Mouse (Mus musculus) neural tube, embryonic 15.5 days (tissue): ENCODE results near the gene Acat3. TPM values are rescaled to one million over a fixed set of nuclear protein-coding genes. Genes with fewer than 3 reads are reported as not detected.
"Not testable (repeated sequence)": the region's sequence is repeated elsewhere in the genome, so short reads cannot be mapped to it uniquely, and the experiment has no call there.

ENCODE experiments used
- ATAC-seq: fragments of 200-750 bp; cut with Nextera tagmentation; 2 replicates; pipeline ENCODE4 v1.8.0; 2017; ENCODE audit warnings: mild to moderate bottlenecking, moderate TSS enrichment, moderate library complexity; ENCODE audit not compliant: low FRiP score
- H3K27ac ChIP-seq: fragments of 300-500 bp; sonication (generic); replicated peaks from 2 replicates; pipeline ENCODE4 v1.5.1; 2015; ENCODE audit warnings: mild to moderate bottlenecking, inconsistent platforms
- H3K27me3 ChIP-seq: fragments of 300-500 bp; sonication (generic); replicated peaks from 2 replicates; pipeline ENCODE4 v1.6.1; 2015; ENCODE audit warnings: inconsistent platforms
- H3K36me3 ChIP-seq: fragments of 300-500 bp; sonication (generic); 2 replicates; pipeline ENCODE4 v1.6.1; 2015; ENCODE audit warnings: inconsistent platforms
- H3K4me1 ChIP-seq: fragments of 300-500 bp; sonication (generic); 2 replicates; pipeline ENCODE4 v1.6.1; 2015; ENCODE audit warnings: inconsistent platforms
- H3K4me2 ChIP-seq: fragments of 300-500 bp; sonication (generic); 2 replicates; pipeline ENCODE4 v1.6.1; 2015; ENCODE audit warnings: inconsistent platforms, mild to moderate bottlenecking, moderate library complexity
- H3K4me3 ChIP-seq: fragments of 300-500 bp; sonication (generic); replicated peaks from 2 replicates; pipeline ENCODE4 v1.5.1; 2015; ENCODE audit warnings: mild to moderate bottlenecking, inconsistent platforms
- H3K9ac ChIP-seq: fragments of 300-500 bp; sonication (generic); replicated peaks from 2 replicates; pipeline ENCODE4 v1.6.1; 2015; ENCODE audit warnings: mild to moderate bottlenecking, inconsistent platforms
- H3K9me3 ChIP-seq: fragments of 300-500 bp; sonication (generic); replicated peaks from 2 replicates; pipeline ENCODE4 v1.6.1; 2016; ENCODE audit warnings: inconsistent platforms
- WGBS: fragments of 180-500 bp; shearing (Covaris S2); methylation state at CpG from one replicate; pipeline ENCODE4 v1.1.7; 2015; ENCODE audit warnings: mixed read lengths; 5-methylcytosine and 5-hydroxymethylcytosine counted together
- polyA plus RNA-seq: library from polyadenylated mRNA; unstranded; fragments of >200 nt; fragmentation: Nextera tagmentation; extraction: Ambion mirVana; gene quantifications from 2 replicates; pipeline ENCODE4 v1.2.1, GENCODE M21; 2015

The Acat3 gene
- 1.1 and 1.2 TPM in 2 replicates for polyA plus RNA-seq

DNA sequence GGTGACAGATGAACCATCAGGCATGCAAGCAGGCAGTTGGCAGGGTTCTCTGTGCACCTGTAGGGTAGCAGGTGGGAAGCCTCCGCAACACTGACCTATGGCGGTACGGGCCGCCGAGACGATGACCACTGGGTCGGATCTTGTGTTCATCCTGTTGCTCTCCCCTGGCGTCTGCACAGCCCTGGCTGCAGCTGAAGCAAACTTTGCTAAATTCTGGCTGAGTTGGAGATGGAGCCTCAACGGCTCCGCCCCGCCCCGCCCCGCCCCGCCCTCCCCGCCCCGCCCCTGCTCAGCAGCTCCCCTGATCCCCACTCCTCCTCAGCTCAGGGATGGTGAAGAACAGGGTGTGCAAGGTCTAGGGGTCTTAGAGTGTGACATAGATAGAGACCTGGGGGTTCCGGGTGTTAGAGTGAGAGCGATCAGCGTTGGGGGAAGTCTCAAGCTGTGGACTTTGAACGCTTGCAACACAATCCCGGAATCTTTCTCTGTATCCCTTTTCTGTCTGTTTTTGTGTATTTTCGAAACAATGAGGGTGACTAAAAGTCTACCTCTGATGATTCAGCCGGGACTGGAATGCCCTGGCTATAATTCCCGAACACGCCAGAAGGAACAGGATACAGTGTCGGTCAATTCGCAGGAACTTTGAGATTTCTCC lies at the start of gene Acat3:
TSS of gene Acat3 (minus strand) at position 450 of the 655 bp plus-strand sequence.
- Histone ChIP-seq H3K36me3 (peaks cover 29% of the 10 kb centered on the region), H3K27ac (no peak within 1 kb of the TSS), H3K4me2 (peak within 1 kb of the TSS; percentile 52), H3K9me3 (no peaks in the 10 kb centered on the region), H3K4me3 (peak within 1 kb of the TSS; percentile 13; the same call in 1 of the 2 replicates), H3K9ac (no peak within 1 kb of the TSS), H3K27me3 (no peaks in the 10 kb centered on the region), H3K4me1 (peaks cover 7% of the 10 kb centered on the region)
- ATAC-seq, result peak; percentile 48; the same call in 1 of the 2 replicates
- 17% methylated on average over 27 of the region's 27 CpGs for WGBS

DNA sequence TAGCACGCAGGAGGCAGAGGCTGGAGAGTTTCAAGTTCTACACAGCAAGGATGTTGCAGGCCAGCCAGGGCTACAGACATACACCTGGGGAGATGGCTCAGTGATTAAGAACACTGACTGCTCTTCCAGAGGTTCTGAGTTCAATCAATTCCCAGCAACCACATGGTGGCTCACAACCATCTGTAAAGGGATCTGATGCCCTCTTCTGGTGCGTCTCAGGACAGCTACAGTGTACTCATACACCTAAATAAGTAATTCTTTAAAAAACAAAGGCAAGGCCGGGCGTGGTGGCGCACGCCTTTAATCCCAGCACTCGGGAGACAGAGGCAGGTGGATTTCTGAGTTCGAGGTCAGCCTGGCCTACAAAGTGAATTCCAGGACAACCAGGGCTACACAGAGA lies 47.7 kb upstream of the Acat3 start:
- Histone ChIP-seq H3K36me3 (peaks cover 14% of the 10 kb centered on the region; the same call in 1 of the 2 replicates), H3K4me1 (peaks cover 21% of the 10 kb centered on the region)
- 95% methylated on average over 8 of the region's 8 CpGs for WGBS
- H3K27me3 ChIP-seq, H3K27ac ChIP-seq, H3K4me2 ChIP-seq, ATAC-seq, H3K9ac ChIP-seq, H3K4me3 ChIP-seq, H3K9me3 ChIP-seq: not testable (repeated sequence)

- Histone ChIP-seq H3K9ac (no peak overlapping the region), H3K36me3 (peaks cover 37% of the 10 kb centered on the region), H3K9me3 (no peaks in the 10 kb centered on the region), H3K27me3 (no peaks in the 10 kb centered on the region), H3K27ac (no peak overlapping the region), H3K4me2 (no peak overlapping the region), H3K4me1 (peaks cover 7% of the 10 kb centered on the region), H3K4me3 (no peak overlapping the region)
- ATAC-seq, result no peak
- 88% methylated on average over 2 of the region's 2 CpGs for WGBS
Measured at GRCm38 (mm10) chr17:12983988-12984387, 43.6 kb upstream of the Acat3 start.

GRCm38 (mm10) chr17:12978546-12978945 lies 38.1 kb upstream of the Acat3 start:
- Histone ChIP-seq H3K27me3 (no peaks in the 10 kb centered on the region), H3K4me3 (no peak overlapping the region), H3K9me3 (no peaks in the 10 kb centered on the region), H3K4me1 (no peaks in the 10 kb centered on the region), H3K27ac (no peak overlapping the region), H3K4me2 (no peak overlapping the region), H3K36me3 (peaks cover 63% of the 10 kb centered on the region), H3K9ac (no peak overlapping the region)
- WGBS, result 100% methylated on average over 1 of the region's 1 CpGs
- no peak for ATAC-seq

DNA sequence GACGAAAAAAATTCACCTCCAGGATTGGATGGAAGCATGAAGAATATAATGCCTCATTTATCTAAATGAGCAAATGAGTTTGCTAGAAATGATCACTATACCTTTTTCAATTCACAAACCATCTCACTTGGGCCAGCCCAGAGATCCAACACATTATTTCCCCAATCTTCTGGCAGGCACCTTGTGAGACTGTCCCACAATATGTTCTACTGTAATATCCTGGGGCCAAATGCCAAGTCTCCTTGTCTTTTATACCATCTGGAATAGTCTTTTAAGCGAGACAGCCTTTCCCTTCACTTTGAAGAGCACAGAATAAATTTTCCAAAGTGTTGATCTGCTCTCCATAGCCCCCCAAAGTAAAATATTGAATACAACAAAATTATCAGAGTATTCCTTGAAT lies 33.5 kb upstream of the Acat3 start:
- H3K9ac ChIP-seq, result no peak overlapping the region
- H3K4me3 ChIP-seq, result no peak overlapping the region
- ATAC-seq, result no peak
- H3K4me2 ChIP-seq, result no peak overlapping the region
- no peaks in the 10 kb centered on the region for H3K4me1 ChIP-seq
- no peaks in the 10 kb centered on the region for H3K9me3 ChIP-seq
- WGBS, result 82% methylated on average over 2 of the region's 2 CpGs
- no peaks in the 10 kb centered on the region for H3K27me3 ChIP-seq
- peaks cover 55% of the 10 kb centered on the region for H3K36me3 ChIP-seq
- H3K27ac ChIP-seq, result no peak overlapping the region

- 90% methylated on average over 2 of the region's 2 CpGs for WGBS
Measured at GRCm38 (mm10) chr17:12967173-12967572, 26.8 kb upstream of the Acat3 start.

DNA sequence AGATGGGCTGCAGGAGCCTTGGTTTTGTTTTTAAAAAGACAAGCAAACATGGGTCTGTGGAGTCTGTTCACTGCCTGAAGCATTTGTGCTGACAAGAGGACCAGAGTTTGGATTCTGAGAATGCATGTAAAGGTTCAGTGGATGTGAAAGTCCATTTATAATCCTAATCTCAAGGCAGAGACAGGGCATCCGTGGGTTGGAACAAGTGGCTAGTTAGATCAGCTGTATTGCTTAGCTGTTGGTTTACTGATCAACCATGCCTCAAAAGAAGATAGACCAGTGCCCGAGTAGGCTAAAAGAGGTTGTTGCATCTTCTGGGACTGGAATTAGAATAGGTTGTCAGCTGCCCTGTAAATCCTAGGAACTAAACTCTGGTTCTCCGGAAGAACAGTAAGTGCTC lies 23.1 kb upstream of the Acat3 start:
- ATAC-seq, result no peak
- no peak overlapping the region for H3K4me2 ChIP-seq
- no peak overlapping the region for H3K9ac ChIP-seq
- H3K4me1 ChIP-seq, result peaks cover 18% of the 10 kb centered on the region
- no peak overlapping the region for H3K27ac ChIP-seq
- H3K36me3 ChIP-seq, result peaks cover 30% of the 10 kb centered on the region
- H3K4me3 ChIP-seq, result no peak overlapping the region
- H3K9me3 ChIP-seq, result no peaks in the 10 kb centered on the region
- 88% methylated on average over 3 of the region's 3 CpGs for WGBS
- H3K27me3 ChIP-seq, result no peaks in the 10 kb centered on the region

More at GRCm38 (mm10) chr17:12967173-12967572, 26.8 kb upstream of the Acat3 start:
- Histone ChIP-seq H3K9ac (no peak overlapping the region), H3K4me2 (no peak overlapping the region), H3K36me3 (peaks cover 39% of the 10 kb centered on the region), H3K4me3 (no peak overlapping the region), H3K27me3 (no peaks in the 10 kb centered on the region), H3K9me3 (no peaks in the 10 kb centered on the region), H3K4me1 (no peaks in the 10 kb centered on the region), H3K27ac (no peak overlapping the region)
- ATAC-seq, result no peak

- Histone ChIP-seq H3K27me3 (no peaks in the 10 kb centered on the region), H3K9me3 (no peaks in the 10 kb centered on the region), H3K9ac (peak within 1 kb of the TSS; percentile 66), H3K4me2 (peak within 1 kb of the TSS; percentile 76), H3K4me3 (peak within 1 kb of the TSS; percentile 72), H3K27ac (peak within 1 kb of the TSS; percentile 92), H3K4me1 (peaks cover 32% of the 10 kb centered on the region), H3K36me3 (peaks cover 22% of the 10 kb centered on the region)
- whole genome bisulfite sequencing, result under 1% methylated on average over 42 of the region's 42 CpGs
- ATAC-seq, result peak; percentile 99
Measured at GRCm38 (mm10) chr17:12960331-12960873, 20.0 kb upstream of the Acat3 start, which contains the start of gene Acat2. Acat2 (minus strand) TSS chr17:12960747.

DNA sequence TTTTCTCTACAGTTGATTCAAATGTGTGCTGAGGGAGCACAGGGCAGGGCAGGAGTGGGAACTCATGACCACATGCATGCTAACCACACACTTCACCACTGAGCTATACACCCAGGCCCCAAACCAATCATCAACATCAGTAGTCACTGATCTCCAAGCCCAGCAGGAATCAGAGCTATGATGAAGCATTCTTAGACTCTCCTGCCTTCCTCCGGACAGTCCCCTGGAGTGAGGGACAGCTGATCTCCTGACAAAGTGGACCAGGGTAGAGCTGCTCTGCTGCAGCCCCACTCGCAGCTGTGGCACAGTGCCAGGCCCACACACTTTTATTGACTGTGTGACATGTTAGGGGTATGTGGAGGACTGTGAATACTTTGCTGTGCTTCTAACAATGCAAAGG lies 19.0 kb upstream of the Acat3 start:
- peak overlapping the region; percentile 55 for H3K4me2 ChIP-seq
- peaks cover 32% of the 10 kb centered on the region for H3K4me1 ChIP-seq
- peaks cover 21% of the 10 kb centered on the region for H3K36me3 ChIP-seq
- not testable (repeated sequence) for H3K27ac ChIP-seq, ATAC-seq, H3K27me3 ChIP-seq, H3K9ac ChIP-seq, H3K9me3 ChIP-seq
- peak overlapping the region; percentile 31 for H3K4me3 ChIP-seq
- WGBS, result 15% methylated on average over 1 of the region's 2 CpGs

- no peaks in the 10 kb centered on the region for H3K27me3 ChIP-seq
- H3K9ac ChIP-seq, result 0 out of 2 replicates have a peak overlapping the region, but pooled peaks have one; percentile 10
- H3K4me1 ChIP-seq, result peaks cover 29% of the 10 kb centered on the region
- ATAC-seq, result no peak
- no peak overlapping the region for H3K4me2 ChIP-seq
- H3K4me3 ChIP-seq, result no peak overlapping the region
- peaks cover 38% of the 10 kb centered on the region for H3K36me3 ChIP-seq
- WGBS, result 94% methylated on average over 8 of the region's 8 CpGs
- no peaks in the 10 kb centered on the region for H3K9me3 ChIP-seq
- H3K27ac ChIP-seq, result no peak overlapping the region
Measured at GRCm38 (mm10) chr17:12956664-12957063, 16.3 kb upstream of the Acat3 start.

GRCm38 (mm10) chr17:12949669-12950068 lies 9.3 kb upstream of the Acat3 start:
- Histone ChIP-seq H3K27me3 (no peaks in the 10 kb centered on the region), H3K9me3 (no peaks in the 10 kb centered on the region), H3K27ac (no peak overlapping the region), H3K36me3 (peaks cover 69% of the 10 kb centered on the region), H3K4me1 (no peaks in the 10 kb centered on the region), H3K4me2 (no peak overlapping the region), H3K9ac (no peak overlapping the region), H3K4me3 (no peak overlapping the region)
- ATAC-seq, result no peak
- WGBS, result 93% methylated on average over 5 of the region's 5 CpGs

GRCm38 (mm10) chr17:12942459-12943162 lies 2.2 kb upstream of the Acat3 start:
- no peaks in the 10 kb centered on the region for H3K27me3 ChIP-seq
- no peak overlapping the region for H3K4me3 ChIP-seq
- no peaks in the 10 kb centered on the region for H3K9me3 ChIP-seq
- WGBS, result 95% methylated on average over 6 of the region's 6 CpGs
- H3K4me2 ChIP-seq, result no peak overlapping the region
- ATAC-seq, result no peak
- H3K36me3 ChIP-seq, result peaks cover 43% of the 10 kb centered on the region
- no peak overlapping the region for H3K9ac ChIP-seq
- peaks cover 7% of the 10 kb centered on the region for H3K4me1 ChIP-seq
- H3K27ac ChIP-seq, result no peak overlapping the region
